Mouse (Mus musculus): ENCODE data around the gene Spsb1.

The Spsb1 gene

GRCm38 (mm10) chr4:149863522-149863921 is 91.3 kb downstream of the Spsb1 start:
- in situ Hi-C loops (cut with MboI, MseI) = no loop called here

- in situ Hi-C loops (cut with MboI, MseI) = no loop called here
Observed at GRCm38 (mm10) chr4:149860393-149860792, 94.5 kb downstream of the Spsb1 start.

GRCm38 (mm10) chr4:149858584-149858983 is 96.3 kb downstream of the Spsb1 start:
- in situ Hi-C loops (cut with MboI, MseI) = no loop called here

GRCm38 (mm10) chr4:149858097-149858496 is 96.7 kb downstream of the Spsb1 start:
- in situ Hi-C loops (cut with MboI, MseI) = no loop called here

GRCm38 (mm10) chr4:149857688-149858087 is 97.2 kb downstream of the Spsb1 start:
- in situ Hi-C loops (cut with MboI, MseI) = no loop called here

- in situ Hi-C loops (cut with MboI, MseI) = no loop called here
Observed at GRCm38 (mm10) chr4:149855892-149856807, 98.7 kb downstream of the Spsb1 start.

- in situ Hi-C loops (cut with MboI, MseI) = no loop called here
Observed at GRCm38 (mm10) chr4:149855180-149855891, 99.5 kb downstream of the Spsb1 start.

- in situ Hi-C loops (cut with MboI, MseI) = no loop called here
Observed at GRCm38 (mm10) chr4:149854770-149855169, 100.1 kb downstream of the Spsb1 start.

GRCm38 (mm10) chr4:149854301-149854708 is 100.5 kb downstream of the Spsb1 start:
- in situ Hi-C loops (cut with MboI, MseI) = no loop called here

- in situ Hi-C loops (cut with MboI, MseI) = no loop called here
Observed at GRCm38 (mm10) chr4:149853698-149854284, 101.1 kb downstream of the Spsb1 start.

- in situ Hi-C loops (cut with MboI, MseI) = no loop called here
Observed at GRCm38 (mm10) chr4:149851554-149851953, 103.3 kb downstream of the Spsb1 start.

- in situ Hi-C loops (cut with MboI, MseI) = no loop called here
Observed at GRCm38 (mm10) chr4:149850674-149851073, 104.2 kb downstream of the Spsb1 start.

GRCm38 (mm10) chr4:149850045-149850444 is 104.8 kb downstream of the Spsb1 start:
- in situ Hi-C loops (cut with MboI, MseI) = no loop called here

GRCm38 (mm10) chr4:149849035-149849434 is 105.8 kb downstream of the Spsb1 start:
- in situ Hi-C loops (cut with MboI, MseI) = no loop called here

GRCm38 (mm10) chr4:149846861-149847631 is 107.8 kb downstream of the Spsb1 start:
- in situ Hi-C loops (cut with MboI, MseI) = no loop called here

All from T-helper 17 cell (primary cell).